Mouse (Mus musculus) heart, embryonic 14.5 days (tissue): ENCODE data around the gene Gm5737. TPM values are rescaled to one million over a fixed set of nuclear protein-coding genes. Genes with fewer than 3 reads are reported as not detected.
A peak's percentile ranks its signal among the peaks of the same experiment; 100 is the strongest.

Experiments
- ATAC-seq: fragments of 200-750 bp; cut with Nextera tagmentation; 2 replicates; pipeline ENCODE4 v1.8.0; 2017; ENCODE audit warnings: low read depth, moderate TSS enrichment; ENCODE audit not compliant: insufficient number of reproducible peaks, insufficient read depth, low FRiP score
- H3K27ac ChIP-seq, 2 experiments: fragments of 200-500 bp in 1 of 2; fragments of 300-500 bp in 1 of 2; sonication (generic) in 1 of 2; replicated peaks in 1 of 2; 2 replicates each; pipeline ENCODE4 v1.5.1; 2012 to 2014; ENCODE audit warnings: low read depth in 2 of 2, low read length in 2 of 2, control low read depth in 1 of 2, mild to moderate bottlenecking in 1 of 2, mixed read lengths in 1 of 2; ENCODE audit not compliant: control insufficient read depth in 1 of 2, insufficient read depth in 1 of 2
- H3K27me3 ChIP-seq: fragments of 300-500 bp; sonication (generic); 2 replicates; pipeline ENCODE4 v1.6.1; 2014; ENCODE audit warnings: mild to moderate bottlenecking, low read length, control low read depth; ENCODE audit not compliant: control insufficient read depth, insufficient read depth
- H3K36me3 ChIP-seq: fragments of 300-500 bp; sonication (generic); 2 replicates; pipeline ENCODE4 v1.6.1; 2014; ENCODE audit warnings: mild to moderate bottlenecking, control low read depth, low read length, mixed read lengths; ENCODE audit not compliant: control insufficient read depth, insufficient read depth
- H3K4me1 ChIP-seq, 2 experiments: fragments of 200-500 bp in 1 of 2; fragments of 300-500 bp in 1 of 2; sonication (generic) in 1 of 2; 2 replicates each; pipeline ENCODE4 v1.6.1; 2012 to 2014; ENCODE audit warnings: low read length in 2 of 2, control low read depth in 1 of 2, mixed read lengths in 1 of 2; ENCODE audit not compliant: control insufficient read depth in 2 of 2, insufficient read depth in 2 of 2
- H3K4me2 ChIP-seq: fragments of 300-500 bp; sonication (generic); 2 replicates; pipeline ENCODE4 v1.6.1; 2014; ENCODE audit warnings: mild to moderate bottlenecking, low read length
- H3K4me3 ChIP-seq, 2 experiments: fragments of 200-500 bp in 1 of 2; fragments of 300-500 bp in 1 of 2; sonication (generic) in 1 of 2; 2 replicates each; pipeline ENCODE4 v1.5.1; 2012 to 2014; ENCODE audit warnings: low read length in 2 of 2, mild to moderate bottlenecking in 2 of 2, control low read depth in 1 of 2, low read depth in 1 of 2, moderate library complexity in 1 of 2; ENCODE audit not compliant: control insufficient read depth in 1 of 2, insufficient read depth in 1 of 2
- H3K9ac ChIP-seq: fragments of 300-500 bp; sonication (generic); 2 replicates; pipeline ENCODE4 v1.6.1; 2014; ENCODE audit warnings: mild to moderate bottlenecking, low read length
- H3K9me3 ChIP-seq: fragments of 300-500 bp; sonication (generic); 2 replicates; pipeline ENCODE4 v1.6.1; 2016; ENCODE audit warnings: low read length, control low read depth; ENCODE audit not compliant: control insufficient read depth
- WGBS: fragments of 180-500 bp; shearing (Covaris S2); extraction: QIAGEN DNeasy Blood & Tissue Kit; methylation state at CpG from one replicate; pipeline ENCODE4 v1.1.7; 2014; 5-methylcytosine and 5-hydroxymethylcytosine counted together
- polyA plus RNA-seq: library from polyadenylated mRNA; unstranded; fragments of >200 nt; fragmentation: Nextera tagmentation; extraction: Ambion mirVana; gene quantifications from 2 replicates; pipeline ENCODE4 v1.2.1, GENCODE M21; 2014

The Gm5737 gene
- polyA plus RNA-seq, 1 experiment from 2014 or later: not detected

- Histone ChIP-seq H3K4me1 (peaks cover 2 to 3% of the 10 kb centered on the region in 2 experiments; a peak in 1 of 4 replicates), H3K4me2 (peak overlapping the region; percentile 76), H3K9me3 (no peaks in the 10 kb centered on the region), H3K27ac (peak overlapping the region in 1 of 2 experiments; percentile 79; a peak in 3 of 4 replicates), H3K9ac (peak overlapping the region; percentile 72), H3K4me3 (peak overlapping the region; percentile 68 to 74), H3K27me3 (0 out of 2 replicates have a peak, but pooled peaks cover 5% of the 10 kb centered on the region), H3K36me3 (no peaks in the 10 kb centered on the region)
- peak; percentile 67 for ATAC-seq
- 16% methylated on average over 14 of the region's 14 CpGs for WGBS
These were observed 22.8 kb downstream of the Gm5737 start for GRCm38 (mm10) chr7:120834863-120835372.

DNA sequence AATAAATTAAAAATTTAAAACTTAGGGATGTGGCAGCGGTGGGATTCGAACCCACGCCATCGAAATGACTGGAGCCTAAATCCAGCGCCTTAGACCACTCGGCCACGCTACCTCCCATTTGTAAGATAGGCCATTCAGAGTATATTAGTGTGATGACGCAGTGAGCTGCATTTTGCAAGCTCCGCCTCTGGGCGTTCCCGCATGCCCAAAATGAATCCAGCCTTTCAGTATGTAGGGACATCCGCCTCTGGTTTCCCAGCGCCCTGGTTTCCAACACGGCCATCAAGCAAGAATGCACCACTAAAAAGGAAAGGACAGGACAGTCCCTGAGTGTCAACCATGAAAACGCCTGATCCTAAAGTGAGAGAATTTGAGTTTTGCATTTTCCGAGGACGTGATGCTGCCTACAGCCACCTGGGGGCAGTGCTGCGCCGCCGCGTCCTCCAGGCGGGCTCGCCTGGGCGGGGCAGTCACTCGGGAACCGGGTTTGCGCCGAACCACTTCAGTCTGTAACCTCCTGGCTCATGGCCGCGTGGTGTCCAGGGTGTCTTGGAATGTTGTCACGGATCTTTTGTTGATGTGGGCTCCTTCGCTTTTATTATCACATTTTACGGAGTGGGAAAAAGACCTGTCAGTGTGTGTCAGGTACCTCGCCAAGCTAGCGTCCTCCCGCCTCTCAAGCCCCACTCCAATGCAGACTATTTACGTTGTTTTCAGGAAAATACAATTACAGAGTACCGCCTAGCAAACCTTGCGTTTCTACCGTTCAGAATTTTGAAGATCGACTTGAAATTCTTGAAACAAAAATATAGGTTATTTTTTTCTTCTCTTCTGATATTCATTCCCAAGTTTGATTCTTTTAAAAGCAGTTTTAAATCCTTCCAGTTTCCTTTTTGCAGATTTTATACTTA lies 23.5 kb downstream of the Gm5737 start:
- no peaks in the 10 kb centered on the region for H3K36me3 ChIP-seq
- no peaks in the 10 kb centered on the region for H3K9me3 ChIP-seq
- H3K4me1 ChIP-seq: 0 out of 4 replicates have a peak, but pooled peaks cover 0 to 3% of the 10 kb centered on the region in 2 experiments
- H3K27ac ChIP-seq: peak overlapping the region; percentile 41 to 71; a peak in 3 of 4 replicates
- peak; percentile 78 for ATAC-seq
- WGBS: 1% methylated on average over 41 of the region's 41 CpGs
- H3K4me2 ChIP-seq: peak overlapping the region; percentile 76
- H3K4me3 ChIP-seq: peak overlapping the region; percentile 68 to 74
- 0 out of 2 replicates have a peak, but pooled peaks cover 5% of the 10 kb centered on the region for H3K27me3 ChIP-seq
- H3K9ac ChIP-seq: peak overlapping the region; percentile 72

DNA sequence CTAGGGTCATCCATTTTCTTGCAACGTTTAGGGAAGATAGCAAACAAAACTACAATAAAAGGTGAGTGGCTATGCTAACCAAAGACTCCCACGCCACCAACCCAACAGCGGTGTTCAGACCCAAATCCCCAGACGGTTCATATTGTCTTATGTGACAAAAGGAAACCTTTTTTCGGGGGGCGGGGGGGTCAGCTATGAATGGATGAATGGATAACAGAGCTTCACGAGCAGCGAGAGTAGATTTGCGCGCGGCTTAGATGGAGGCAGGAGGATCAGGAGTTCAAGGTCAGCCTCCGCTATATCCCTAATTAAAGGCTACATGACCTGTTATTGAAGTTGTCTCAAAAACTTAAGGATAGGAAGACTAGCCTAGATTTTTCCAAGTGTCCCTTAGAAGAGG lies 24.2 kb downstream of the Gm5737 start:
- Histone ChIP-seq H3K4me1 (0 out of 4 replicates have a peak, but pooled peaks cover 0 to 2% of the 10 kb centered on the region in 2 experiments), H3K9ac (peak overlapping the region; percentile 65), H3K27ac (no peak overlapping the region), H3K4me3 (peak overlapping the region; percentile 44 to 74), H3K4me2 (peak overlapping the region; percentile 76), H3K36me3 (no peaks in the 10 kb centered on the region), H3K27me3 (0 out of 2 replicates have a peak, but pooled peaks cover 5% of the 10 kb centered on the region), H3K9me3 (no peaks in the 10 kb centered on the region)
- no peak for ATAC-seq
- 9% methylated on average over 12 of the region's 12 CpGs for WGBS

GRCm38 (mm10) chr7:120838436-120839160 lies 26.4 kb downstream of the Gm5737 start:
- Histone ChIP-seq H3K27me3 (no peaks in the 10 kb centered on the region), H3K4me1 (no peaks in the 10 kb centered on the region; a peak in 1 of 4 replicates), H3K4me3 (no peak overlapping the region), H3K9ac (no peak overlapping the region), H3K4me2 (no peak overlapping the region), H3K27ac (no peak overlapping the region), H3K36me3 (no peaks in the 10 kb centered on the region), H3K9me3 (no peaks in the 10 kb centered on the region)
- ATAC-seq: no peak
- WGBS: 54% methylated on average over 5 of the region's 5 CpGs

DNA sequence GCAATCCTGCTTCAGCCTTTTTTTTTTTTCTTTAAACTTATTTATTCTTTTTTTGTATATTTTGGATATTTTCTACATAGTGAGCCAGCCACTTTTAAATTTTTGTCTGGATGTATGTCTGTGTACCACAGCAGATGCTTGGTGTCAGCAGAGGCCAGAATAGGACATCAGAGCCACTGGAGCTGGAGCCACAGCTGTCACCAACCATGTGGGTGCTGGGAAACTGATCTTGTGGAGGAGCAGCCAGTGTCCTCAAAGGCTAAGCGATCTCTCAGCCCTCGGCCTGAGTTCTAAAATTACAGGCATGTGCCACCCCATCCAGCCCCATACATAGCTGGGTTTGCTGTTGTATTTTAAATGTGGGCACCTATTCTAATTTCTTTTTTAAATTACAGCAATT lies 27.6 kb downstream of the Gm5737 start:
- H3K4me2 ChIP-seq: no peak overlapping the region
- H3K27me3 ChIP-seq: no peaks in the 10 kb centered on the region
- no peaks in the 10 kb centered on the region for H3K9me3 ChIP-seq
- no peak overlapping the region for H3K4me3 ChIP-seq
- ATAC-seq: no peak
- no peak overlapping the region for H3K9ac ChIP-seq
- peaks cover 2 to 10% of the 10 kb centered on the region in 2 experiments; a peak in 2 of 4 replicates for H3K4me1 ChIP-seq
- H3K27ac ChIP-seq: no peak overlapping the region
- no peaks in the 10 kb centered on the region for H3K36me3 ChIP-seq
- WGBS: 79% methylated on average over 2 of the region's 2 CpGs

GRCm38 (mm10) chr7:120842345-120843036 lies 30.3 kb downstream of the Gm5737 start, which contains the start of gene Eef2k:
Gene Eef2k, plus strand, starts transcription at chr7:120842831.
- peaks cover 3% of the 10 kb centered on the region; the same call in 1 of the 2 replicates for H3K36me3 ChIP-seq
- peaks cover 2 to 10% of the 10 kb centered on the region in 2 experiments; a peak in 2 of 4 replicates for H3K4me1 ChIP-seq
- H3K27ac ChIP-seq: peak within 1 kb of the TSS; percentile 89 to 94
- WGBS: 4% methylated on average over 35 of the region's 35 CpGs
- no peaks in the 10 kb centered on the region for H3K9me3 ChIP-seq
- no peaks in the 10 kb centered on the region for H3K27me3 ChIP-seq
- H3K4me3 ChIP-seq: peak within 1 kb of the TSS; percentile 71 to 88
- H3K4me2 ChIP-seq: peak within 1 kb of the TSS; percentile 88
- H3K9ac ChIP-seq: peak within 1 kb of the TSS; percentile 92
- peak; percentile 93 for ATAC-seq
